Mouse (Mus musculus): ENCODE measurements around the gene Mnat1.

- TF ChIP-seq POLR2A (IDR thresholded peaks at IDR 0.05; ENCODE audit: low read depth, low read length) (no peak), CTCF (IDR thresholded peaks at IDR 0.05; ENCODE audit: extremely low read depth, insufficient read depth, insufficient read length, insufficient replicate concordance) (no peak)
These were observed 97.7 kb downstream of the Mnat1 start for GRCm38 (mm10) chr12:73221235-73221634.

Measured in spleen, adult 2 months (tissue).